Mouse (Mus musculus) forebrain, embryonic 10.5 days (tissue): ENCODE results near the gene Mrpl37. TPM values are rescaled to one million over a fixed set of nuclear protein-coding genes. Genes with fewer than 3 reads are reported as not detected.

Experiments used
- DNase-seq: peaks from one replicate; pipeline ENCODE4 v3.0.0-alpha.2; 2017; ENCODE audit warnings: low spot score; ENCODE audit errors: extremely low spot score
- H3K27ac ChIP-seq: fragments of 300-500 bp; sonication (generic); 2 replicates; pipeline ENCODE4 v1.5.1; 2016; ENCODE audit warnings: mild to moderate bottlenecking
- H3K27me3 ChIP-seq: fragments of 300-500 bp; sonication (generic); 2 replicates; pipeline ENCODE4 v1.6.1; 2016; ENCODE audit warnings: mild to moderate bottlenecking; ENCODE audit not compliant: poor library complexity, severe bottlenecking
- H3K36me3 ChIP-seq: fragments of 300-500 bp; sonication (generic); replicated peaks from 2 replicates; pipeline ENCODE4 v1.6.1; 2016; ENCODE audit warnings: mild to moderate bottlenecking, moderate library complexity
- H3K4me1 ChIP-seq: fragments of 300-500 bp; sonication (generic); 2 replicates; pipeline ENCODE4 v1.6.1; 2016
- H3K4me3 ChIP-seq: fragments of 300-500 bp; sonication (generic); 2 replicates; pipeline ENCODE4 v1.5.1; 2016; ENCODE audit warnings: mild to moderate bottlenecking, moderate library complexity
- H3K9me3 ChIP-seq: fragments of 300-500 bp; sonication (generic); 2 replicates; pipeline ENCODE4 v1.6.1; 2016; ENCODE audit warnings: mild to moderate bottlenecking, moderate library complexity
- WGBS: fragments of 180-500 bp; shearing (Covaris S2); methylation state at CpG from one replicate; pipeline ENCODE4 v1.1.7; 2016; 5-methylcytosine and 5-hydroxymethylcytosine counted together
- polyA plus RNA-seq: library from polyadenylated mRNA; unstranded; fragments of >200 nt; fragmentation: Nextera tagmentation; extraction: Ambion mirVana; gene quantifications from 2 replicates; pipeline ENCODE4 v1.2.1, GENCODE M21; 2016

Gene Mrpl37
- polyA plus RNA-seq, 1 experiment from 2014 or later = 131 TPM

DNA sequence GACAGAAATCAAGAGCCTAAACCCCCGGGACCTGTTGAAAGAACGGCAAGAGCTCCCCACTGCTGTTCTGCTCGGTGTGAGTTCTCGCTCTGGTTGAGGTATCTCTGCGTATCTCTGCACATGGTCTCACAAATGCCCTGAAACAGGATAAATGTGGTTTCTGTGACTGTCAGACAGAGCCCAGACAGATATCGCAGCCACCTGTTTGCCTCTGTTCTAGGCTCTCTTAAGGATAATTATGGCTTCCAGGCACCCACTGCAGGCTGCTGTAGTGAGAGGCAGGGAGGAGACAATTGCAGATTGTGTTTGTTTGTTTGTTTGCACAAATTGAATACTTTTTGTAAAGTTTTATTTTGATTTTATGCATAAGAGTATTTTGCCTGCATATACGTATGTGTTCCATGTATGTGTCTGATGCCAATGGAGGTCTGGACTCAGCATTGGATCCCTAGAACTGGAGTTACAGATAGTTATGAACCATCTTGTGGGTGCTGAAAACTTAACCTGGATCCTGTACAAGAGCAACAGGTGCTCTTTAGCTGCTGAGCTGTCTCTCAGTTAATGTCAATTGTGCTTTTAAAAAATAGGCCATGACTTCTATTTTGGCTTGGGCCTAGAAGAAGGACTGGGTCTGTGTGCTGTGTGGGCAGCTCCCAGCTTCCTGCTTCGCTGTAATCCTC is 55.2 kb downstream of the Mrpl37 start:
- no peak for DNase-seq
- no peaks in the 10 kb centered on the region for H3K27me3 ChIP-seq
- 93% methylated on average over 8 of the region's 8 CpGs for WGBS
- no peak overlapping the region for H3K27ac ChIP-seq
- H3K36me3 ChIP-seq = peaks cover 89% of the 10 kb centered on the region
- no peaks in the 10 kb centered on the region for H3K9me3 ChIP-seq
- H3K4me1 ChIP-seq = peaks cover 51% of the 10 kb centered on the region
- no peak overlapping the region for H3K4me3 ChIP-seq

DNA sequence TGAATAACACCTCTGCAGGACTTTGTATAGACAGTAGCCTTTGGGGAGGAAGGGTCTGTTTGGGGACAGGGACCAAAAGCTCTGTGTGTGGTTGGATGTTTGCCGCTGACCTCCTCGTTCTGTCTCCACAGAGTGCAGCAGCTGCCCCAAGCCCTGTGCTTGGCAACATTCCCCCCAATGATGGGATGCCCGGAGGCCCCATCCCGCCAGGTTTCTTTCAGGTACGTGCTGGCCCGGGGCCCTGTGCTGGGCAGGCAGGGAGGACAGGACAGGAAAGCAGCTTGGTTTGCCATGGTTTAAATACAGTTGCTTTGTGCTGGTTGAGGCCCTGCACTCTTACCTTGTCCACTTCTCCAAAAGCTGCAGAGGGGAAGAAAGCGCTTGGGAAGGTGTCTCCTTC is 57.1 kb downstream of the Mrpl37 start:
- Histone ChIP-seq H3K36me3 (peaks cover 84% of the 10 kb centered on the region), H3K27ac (no peak overlapping the region), H3K4me3 (no peak overlapping the region), H3K27me3 (no peaks in the 10 kb centered on the region), H3K9me3 (no peaks in the 10 kb centered on the region), H3K4me1 (peaks cover 41% of the 10 kb centered on the region)
- no peak for DNase-seq
- 96% methylated on average over 7 of the region's 7 CpGs for WGBS

- Histone ChIP-seq H3K36me3 (peaks cover 73% of the 10 kb centered on the region), H3K4me3 (no peak overlapping the region), H3K27ac (no peak overlapping the region), H3K4me1 (peaks cover 39% of the 10 kb centered on the region), H3K9me3 (no peaks in the 10 kb centered on the region), H3K27me3 (no peaks in the 10 kb centered on the region)
- 96% methylated on average over 2 of the region's 2 CpGs for WGBS
- DNase-seq = no peak
Measured at GRCm38 (mm10) chr4:107008161-107008560, 58.5 kb downstream of the Mrpl37 start.

DNA sequence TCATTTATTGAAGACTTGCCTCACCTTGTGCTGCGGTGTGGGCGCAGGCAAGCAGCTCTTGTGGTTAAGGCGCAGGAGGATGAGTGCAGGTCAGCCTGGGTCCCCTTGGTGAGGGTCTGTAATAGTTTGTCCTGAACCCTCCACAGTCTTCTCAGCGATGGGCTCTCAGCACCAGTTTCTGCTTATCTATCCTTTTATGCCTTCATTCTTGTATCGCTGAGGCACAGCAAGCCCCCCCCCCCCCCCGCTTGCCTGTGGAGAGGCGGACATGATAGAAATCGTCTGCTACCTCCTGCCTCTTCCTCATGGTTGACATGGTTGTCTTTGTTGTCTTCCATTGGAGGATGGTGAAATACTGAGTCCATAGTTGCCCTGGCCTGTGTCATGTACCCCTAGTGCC is 59.3 kb downstream of the Mrpl37 start:
- Histone ChIP-seq H3K27ac (no peak overlapping the region), H3K27me3 (no peaks in the 10 kb centered on the region), H3K9me3 (no peaks in the 10 kb centered on the region), H3K36me3 (peaks cover 72% of the 10 kb centered on the region), H3K4me3 (no peak overlapping the region), H3K4me1 (peaks cover 39% of the 10 kb centered on the region)
- no peak for DNase-seq
- 93% methylated on average over 8 of the region's 8 CpGs for WGBS

DNA sequence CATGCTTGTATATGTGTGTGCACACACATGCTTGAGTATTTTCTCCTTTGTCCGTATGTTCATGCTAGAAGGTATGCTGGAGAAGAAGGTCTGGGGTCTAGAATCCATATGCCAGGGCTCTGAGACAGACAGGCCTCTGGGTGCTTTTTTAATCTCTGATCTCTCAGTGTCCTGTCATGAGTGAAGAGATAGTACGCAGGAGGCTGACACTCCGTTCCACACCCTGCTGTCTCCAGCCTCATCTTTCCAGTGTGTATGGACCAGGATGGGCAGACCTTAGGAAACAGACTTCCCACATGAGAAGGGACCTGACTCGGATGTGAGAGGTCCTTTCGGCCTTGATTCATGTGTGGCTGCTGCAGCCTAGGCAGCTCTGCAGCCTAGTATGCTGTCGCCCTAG is 59.9 kb downstream of the Mrpl37 start:
- H3K36me3 ChIP-seq = peaks cover 66% of the 10 kb centered on the region
- WGBS = 92% methylated on average over 6 of the region's 6 CpGs
- peaks cover 39% of the 10 kb centered on the region for H3K4me1 ChIP-seq
- no peak for DNase-seq
- no peaks in the 10 kb centered on the region for H3K27me3 ChIP-seq
- peak overlapping the region; percentile 16; the same call in 1 of the 2 replicates for H3K27ac ChIP-seq
- H3K9me3 ChIP-seq = no peaks in the 10 kb centered on the region
- no peak overlapping the region for H3K4me3 ChIP-seq

DNA sequence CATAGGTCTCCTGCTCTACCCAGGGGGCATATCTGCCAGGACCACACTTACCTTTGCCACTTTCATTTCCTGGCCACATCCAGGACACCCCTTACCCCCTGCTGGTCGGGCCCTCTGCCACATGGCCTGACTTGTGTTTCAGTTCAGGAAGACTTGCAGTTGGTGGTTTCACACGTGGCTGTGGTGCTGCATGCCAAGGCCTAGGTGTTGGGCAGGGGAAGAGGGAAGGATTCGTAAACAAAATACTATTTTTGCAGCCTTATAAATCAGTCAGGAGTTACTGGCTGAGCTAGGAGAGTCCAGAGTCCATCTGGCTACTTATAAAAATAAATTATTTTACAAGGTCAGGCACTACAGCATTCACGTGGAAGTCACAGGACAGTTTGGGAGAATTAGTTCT is 60.4 kb downstream of the Mrpl37 start:
- WGBS = 94% methylated on average over 4 of the region's 4 CpGs
- Histone ChIP-seq H3K36me3 (peaks cover 60% of the 10 kb centered on the region), H3K27me3 (no peaks in the 10 kb centered on the region), H3K4me1 (peaks cover 43% of the 10 kb centered on the region), H3K27ac (no peak overlapping the region), H3K9me3 (no peaks in the 10 kb centered on the region), H3K4me3 (no peak overlapping the region)
- no peak for DNase-seq

Other genes starting within 250 kb of the Mrpl37 start
- 128 and 134 TPM in 2 replicates for gene Ssbp3, start 156.2 kb downstream of the Mrpl37 start, polyA plus RNA-seq
- gene Cyb5rl, start 120 bp upstream of the Mrpl37 start, polyA plus RNA-seq = 8.9 and 11.3 TPM in 2 replicates
- 0.06 TPM in 1 of 2 replicates, not detected in the other for gene Cdcp2, start 30.0 kb upstream of the Mrpl37 start, polyA plus RNA-seq
- 244 and 249 TPM in 2 replicates for gene Tmem59, start 111.5 kb upstream of the Mrpl37 start, polyA plus RNA-seq
- gene Tceanc2, start 112.2 kb upstream of the Mrpl37 start, polyA plus RNA-seq = 21.4 and 33.5 TPM in 2 replicates
- gene Ldlrad1, start 142.3 kb upstream of the Mrpl37 start, polyA plus RNA-seq = not detected in 2 replicates
- 89.5 and 95.6 TPM in 2 replicates for gene Lrrc42, start 186.7 kb upstream of the Mrpl37 start, polyA plus RNA-seq
- 20.6 and 23.2 TPM in 2 replicates for gene Hspb11, start 186.7 kb upstream of the Mrpl37 start, polyA plus RNA-seq
- not detected in 2 replicates for gene Dio1, start 240.3 kb upstream of the Mrpl37 start, polyA plus RNA-seq
- 37.1 and 38.8 TPM in 2 replicates for gene Yipf1, start 247.5 kb upstream of the Mrpl37 start, polyA plus RNA-seq